Mouse (Mus musculus) spleen, adult 2 months (tissue): ENCODE measurements around the gene Gm21958.

Source experiments
- CTCF ChIP-seq: fragments of 200-500 bp; IDR thresholded peaks from 2 replicates; pipeline ENCODE4 v1.5.1; 2011; ENCODE audit warnings: mild to moderate bottlenecking, inconsistent platforms; ENCODE audit not compliant: insufficient read depth, insufficient read length, insufficient replicate concordance; ENCODE audit errors: extremely low read depth
- POLR2A ChIP-seq: fragments of 200-500 bp; IDR thresholded peaks from 2 replicates; pipeline ENCODE4 v1.6.1; 2011; ENCODE audit warnings: low read depth, low read length, inconsistent platforms

GRCm38 (mm10) chr3:54760321-54761115, 46.4 kb upstream of the Gm21958 start:
- TF ChIP-seq CTCF (no peak), POLR2A (no peak)
